Mouse (Mus musculus): ENCODE data around the gene Tmem184c. TPM values are rescaled to one million over a fixed set of nuclear protein-coding genes. Genes with fewer than 3 reads are reported as not detected.

The Tmem184c gene
- total RNA-seq, 2 experiments from 2014 or later, result 59.8 to 62.3 TPM

DNA sequence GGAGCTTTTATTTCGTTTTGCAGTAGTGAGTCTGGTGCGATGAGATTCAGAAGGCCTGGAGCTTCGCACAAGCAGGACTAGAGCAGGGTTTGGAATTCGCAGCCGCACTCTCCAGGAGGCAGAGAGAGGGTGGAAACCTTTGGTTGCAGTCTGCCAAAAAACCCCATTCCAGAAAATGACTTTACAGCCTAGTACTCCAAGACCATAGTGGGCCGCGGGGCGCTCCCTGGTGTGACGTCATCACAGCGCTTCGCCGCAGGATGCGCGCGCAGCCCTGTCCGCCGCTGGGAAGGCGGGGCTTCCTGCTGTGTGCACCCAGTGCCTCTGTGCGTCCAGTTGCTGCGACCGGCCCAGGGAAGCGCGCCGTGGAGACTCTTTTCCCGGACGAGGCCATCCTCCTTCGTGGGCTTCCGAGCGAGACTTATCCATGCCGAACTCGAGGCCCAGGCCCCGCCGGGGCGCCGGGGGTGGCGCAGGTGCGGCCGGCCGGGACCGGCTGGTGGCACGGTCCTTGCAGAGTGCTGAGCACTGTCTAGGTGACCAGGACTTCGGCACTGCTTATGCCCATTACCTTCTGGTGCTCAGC lies 61.3 kb downstream of the Tmem184c start, which contains the start of gene Prmt9:
Prmt9 (plus strand) TSS at position 277 of the 586 bp plus-strand sequence.
- peak; percentile 95 for DNase-seq (ENCODE audit: low spot score in 2 of 2)
- intact Hi-C loops (cut with DNase I), result loop anchor here (5.0 to 10.0 kb wide), 2 partner anchors 127 to 1484 kb away; no protein-coding TSS in a partner anchor

Other genes with a start within 250 kb of the Tmem184c start
- 10 to 100 TPM; 29.5 to 33.2 TPM for gene Arhgap10, start 92.7 kb downstream of the Tmem184c start, total RNA-seq (2021)
- gene Prmt9, start 61.3 kb downstream of the Tmem184c start, total RNA-seq (2021), result 10 to 100 TPM; 19.1 to 22.1 TPM
- 1 to 10 TPM; 4.0 to 4.1 TPM for gene Ednra, start 113.8 kb upstream of the Tmem184c start, total RNA-seq (2021)